ENCODE assay signal across 14 mouse cellular contexts in genomic region chr10:30327849-30328248, GRCm38 (mm10).
DNase-seq lines count a peak whose midpoint lies in the region; ATAC-seq and TF ChIP-seq lines count a peak whose summit lies in the region.
"Had no signal": no experiment of that assay in that cellular context is flagged by ENCODE, and none has a peak within 500 bp of the region (broad histone marks: within the 10 kb centered on the region; RNA-seq: fewer than 3 reads in every experiment).

No protein-coding gene starts in this region.

- no peaks in the 10 kb centered on the region for H3K27me3 ChIP-seq in hindbrain, embryonic 11.5 days (ENCODE audit: control insufficient read depth, insufficient read depth, low read length)
- H3K27me3 ChIP-seq in midbrain, embryonic 10.5 days (ENCODE audit: low read depth, poor library complexity, severe bottlenecking): no peaks in the 10 kb centered on the region
- H3K27me3 ChIP-seq: embryonic facial prominence, embryonic 15.5 days had no signal

- H3K36me3 ChIP-seq in hindbrain, embryonic 11.5 days (ENCODE audit: control insufficient read depth, insufficient read depth, low read length): no peaks in the 10 kb centered on the region
- H3K36me3 ChIP-seq in midbrain, embryonic 10.5 days: no peaks in the 10 kb centered on the region
- H3K36me3 ChIP-seq: embryonic facial prominence, embryonic 15.5 days had no signal

- 48% methylated on average over 8 of the region's 8 CpGs for WGBS in hindbrain, embryonic 11.5 days
- 26% methylated on average over 8 of the region's 8 CpGs for WGBS in midbrain, embryonic 10.5 days

- H3K4me1 ChIP-seq in hindbrain, embryonic 11.5 days (replicated peaks; ENCODE audit: control insufficient read depth, insufficient read depth, low read length): no peaks in the 10 kb centered on the region
- peaks cover 20% of the 10 kb centered on the region for H3K4me1 ChIP-seq in midbrain, embryonic 10.5 days
- H3K4me1 ChIP-seq: embryonic facial prominence, embryonic 15.5 days had no signal

- H3K4me2 ChIP-seq in hindbrain, embryonic 11.5 days (replicated peaks; ENCODE audit: low read depth, low read length): no peak overlapping the region
- H3K4me2 ChIP-seq: embryonic facial prominence, embryonic 15.5 days had no signal

- no peak overlapping the region for H3K27ac ChIP-seq in hindbrain, embryonic 11.5 days (ENCODE audit: low read depth, low read length)
- H3K27ac ChIP-seq in midbrain, embryonic 10.5 days (replicated peaks): no peak overlapping the region
- H3K27ac ChIP-seq: embryonic facial prominence, embryonic 15.5 days had no signal

- no peaks in the 10 kb centered on the region for H3K9me3 ChIP-seq in hindbrain, embryonic 11.5 days (ENCODE audit: control insufficient read depth, low read length)
- no peaks in the 10 kb centered on the region for H3K9me3 ChIP-seq in midbrain, embryonic 10.5 days (replicated peaks)
- H3K9me3 ChIP-seq: embryonic facial prominence, embryonic 15.5 days had no signal

- TF ChIP-seq POLR2A in brain, embryonic 14.5 days (IDR thresholded peaks at IDR 0.05; ENCODE audit: borderline replicate concordance, extremely low read depth, insufficient read depth, insufficient read length, poor library complexity, severe bottlenecking): no peak

- no peak overlapping the region for H3K9ac ChIP-seq in hindbrain, embryonic 11.5 days (ENCODE audit: low read depth, low read length)
- H3K9ac ChIP-seq: embryonic facial prominence, embryonic 15.5 days; liver, postnatal 0 days had no signal

- peak; percentile 82 for ATAC-seq in hindbrain, embryonic 11.5 days (ENCODE audit: low FRiP score)
- ATAC-seq in activated CD4-positive, CD25-positive, alpha-beta regulatory T cell, adult 4 months: no peak
- ATAC-seq: liver, postnatal 0 days had no signal

- H3K4me3 ChIP-seq in hindbrain, embryonic 11.5 days (ENCODE audit: low read depth, low read length): no peak overlapping the region
- H3K4me3 ChIP-seq in midbrain, embryonic 10.5 days: no peak overlapping the region
- H3K4me3 ChIP-seq: embryonic facial prominence, embryonic 15.5 days; myocyte had no signal

- peak; percentile 87 for DNase-seq in brain, embryonic 14.5 days (ENCODE audit: low read depth)
- peak; percentile 34 for DNase-seq in embryo, embryonic 11.5 days (ENCODE audit: low read depth, low spot score)
- peak; percentile 23 for DNase-seq in hindbrain, embryonic 11.5 days (ENCODE audit: low spot score)
- peak; percentile 20 for DNase-seq in midbrain, embryonic 10.5 days (ENCODE audit: low spot score)
- DNase-seq in cerebellum, postnatal 10 days: no peak
- no peak for DNase-seq in frontal cortex, adult 2 months (ENCODE audit: extremely low spot score in 1 of 2, low spot score in 1 of 2)
- no peak for DNase-seq in cerebellum, postnatal 4 days (ENCODE audit: low spot score in 2 of 2)
- DNase-seq: gastrocnemius, postnatal 14 days; heart, postnatal 10 days; layer of hippocampus, adult 9-11 months; liver, postnatal 0 days had no signal

- no peak for TF ChIP-seq CTCF in brain, embryonic 14.5 days (IDR thresholded peaks at IDR 0.05; ENCODE audit: borderline replicate concordance, extremely low read depth, insufficient read depth, insufficient read length)

Comparison
In these comparisons a context has a peak if more than half of its experiments do, and no peak if none do; other contexts are left out.
1. DNase-seq: peak in brain, embryonic 14.5 days (single experiment), embryo, embryonic 11.5 days (single experiment), hindbrain, embryonic 11.5 days (single experiment) and midbrain, embryonic 10.5 days (single experiment); none in cerebellum, postnatal 10 days (0 of 2), frontal cortex, adult 2 months (0 of 2) and cerebellum, postnatal 4 days (0 of 2).